Mouse (Mus musculus) hindbrain, embryonic 13.5 days (tissue): Measurements from ENCODE around the gene St3gal4. TPM values are rescaled to one million over a fixed set of nuclear protein-coding genes. Genes with fewer than 3 reads are reported as not detected.
A peak's percentile ranks its signal among the peaks of the same experiment; 100 is the strongest.

Experiments
- ATAC-seq: fragments of 200-750 bp; cut with Nextera tagmentation; 2 replicates; pipeline ENCODE4 v1.8.0; 2017; ENCODE audit warnings: moderate TSS enrichment; ENCODE audit not compliant: low FRiP score
- H3K27ac ChIP-seq: fragments of 300-500 bp; sonication (generic); 2 replicates; pipeline ENCODE4 v1.5.1; 2015; ENCODE audit warnings: inconsistent platforms, mild to moderate bottlenecking, moderate library complexity
- H3K27me3 ChIP-seq: fragments of 300-500 bp; sonication (generic); 2 replicates; pipeline ENCODE4 v1.6.1; 2015; ENCODE audit warnings: mild to moderate bottlenecking, inconsistent platforms
- H3K36me3 ChIP-seq: fragments of 300-500 bp; sonication (generic); 2 replicates; pipeline ENCODE4 v1.6.1; 2015; ENCODE audit warnings: mild to moderate bottlenecking, inconsistent platforms
- H3K4me1 ChIP-seq: fragments of 300-500 bp; sonication (generic); replicated peaks from 2 replicates; pipeline ENCODE4 v1.6.1; 2015; ENCODE audit warnings: inconsistent platforms
- H3K4me2 ChIP-seq: fragments of 300-500 bp; sonication (generic); 2 replicates; pipeline ENCODE4 v1.6.1; 2015; ENCODE audit warnings: inconsistent platforms, mild to moderate bottlenecking, moderate library complexity
- H3K4me3 ChIP-seq: fragments of 300-500 bp; sonication (generic); 2 replicates; pipeline ENCODE4 v1.5.1; 2015; ENCODE audit warnings: mild to moderate bottlenecking, inconsistent platforms
- H3K9ac ChIP-seq: fragments of 300-500 bp; sonication (generic); 2 replicates; pipeline ENCODE4 v1.6.1; 2015; ENCODE audit warnings: mild to moderate bottlenecking, inconsistent platforms
- H3K9me3 ChIP-seq: fragments of 300-500 bp; sonication (generic); 2 replicates; pipeline ENCODE4 v1.6.1; 2016; ENCODE audit warnings: inconsistent platforms
- WGBS: fragments of 180-500 bp; shearing (Covaris S2); methylation state at CpG from one replicate; pipeline ENCODE4 v1.1.7; 2015; 5-methylcytosine and 5-hydroxymethylcytosine counted together
- polyA plus RNA-seq: library from polyadenylated mRNA; unstranded; fragments of >200 nt; fragmentation: Nextera tagmentation; extraction: Ambion mirVana; gene quantifications from 2 replicates; pipeline ENCODE4 v1.2.1, GENCODE M21; 2015

Gene St3gal4
- polyA plus RNA-seq, 1 experiment from 2014 or later, result 9.8 TPM

DNA sequence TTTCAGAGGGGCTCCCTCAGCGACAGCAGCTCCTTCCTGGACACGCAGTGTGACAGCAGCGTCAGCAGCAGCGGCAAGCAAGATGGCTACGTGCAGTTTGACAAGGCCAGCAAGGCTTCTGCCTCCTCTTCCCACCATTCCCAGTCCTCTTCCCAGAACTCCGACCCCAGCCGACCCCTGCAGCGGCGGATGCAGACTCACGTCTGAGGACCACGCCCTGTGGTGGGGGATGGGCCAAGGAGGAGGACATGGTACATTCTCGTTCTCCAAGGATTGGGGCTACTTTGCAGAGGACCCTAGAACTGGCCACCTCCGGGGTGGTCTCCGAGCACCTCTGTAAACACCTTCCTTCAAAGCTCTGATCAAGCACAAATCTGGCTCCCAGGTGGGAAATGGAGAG is 84.0 kb downstream of the St3gal4 start:
- 0 out of 2 replicates have a peak, but pooled peaks cover 3% of the 10 kb centered on the region for H3K27me3 ChIP-seq
- 58% methylated on average over 14 of the region's 14 CpGs for WGBS
- ATAC-seq, result no peak

DNA sequence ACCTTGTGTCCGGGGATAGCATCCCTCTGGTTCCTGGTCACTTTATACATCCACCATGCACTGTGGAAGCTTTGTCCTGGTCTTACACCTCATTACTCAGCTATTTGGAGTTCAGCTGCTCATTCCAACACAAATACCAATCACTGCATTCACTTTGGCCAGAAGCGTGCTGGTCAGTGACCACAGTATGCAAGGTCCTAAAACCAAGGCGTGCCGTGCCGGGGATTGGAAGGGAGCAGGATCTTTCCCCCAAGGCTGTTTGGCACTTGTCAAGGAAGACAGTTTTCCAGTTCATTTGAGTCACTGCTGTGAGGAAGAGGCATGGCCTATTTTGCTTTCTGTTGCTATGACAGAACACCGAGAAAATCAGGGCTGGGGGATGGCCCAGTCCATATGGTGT is 86.6 kb downstream of the St3gal4 start:
- H3K4me2 ChIP-seq, result no peak overlapping the region
- no peak overlapping the region for H3K27ac ChIP-seq
- WGBS, result 61% methylated on average over 6 of the region's 6 CpGs
- peaks cover 15% of the 10 kb centered on the region; the same call in 1 of the 2 replicates for H3K36me3 ChIP-seq
- H3K27me3 ChIP-seq, result 0 out of 2 replicates have a peak, but pooled peaks cover 9% of the 10 kb centered on the region
- no peak overlapping the region for H3K9ac ChIP-seq
- peaks cover 9% of the 10 kb centered on the region; the same call in 1 of the 2 replicates for H3K4me1 ChIP-seq
- no peaks in the 10 kb centered on the region for H3K9me3 ChIP-seq
- no peak for ATAC-seq
- no peak overlapping the region for H3K4me3 ChIP-seq

More for the DNA sequence above, 84.0 kb downstream of the St3gal4 start:
- H3K9ac ChIP-seq, result no peak overlapping the region
- H3K36me3 ChIP-seq, result peaks cover 12% of the 10 kb centered on the region; the same call in 1 of the 2 replicates
- no peaks in the 10 kb centered on the region for H3K9me3 ChIP-seq
- H3K4me3 ChIP-seq, result no peak overlapping the region
- no peak overlapping the region for H3K4me2 ChIP-seq
- no peak overlapping the region for H3K27ac ChIP-seq
- peaks cover 12% of the 10 kb centered on the region; the same call in 1 of the 2 replicates for H3K4me1 ChIP-seq

DNA sequence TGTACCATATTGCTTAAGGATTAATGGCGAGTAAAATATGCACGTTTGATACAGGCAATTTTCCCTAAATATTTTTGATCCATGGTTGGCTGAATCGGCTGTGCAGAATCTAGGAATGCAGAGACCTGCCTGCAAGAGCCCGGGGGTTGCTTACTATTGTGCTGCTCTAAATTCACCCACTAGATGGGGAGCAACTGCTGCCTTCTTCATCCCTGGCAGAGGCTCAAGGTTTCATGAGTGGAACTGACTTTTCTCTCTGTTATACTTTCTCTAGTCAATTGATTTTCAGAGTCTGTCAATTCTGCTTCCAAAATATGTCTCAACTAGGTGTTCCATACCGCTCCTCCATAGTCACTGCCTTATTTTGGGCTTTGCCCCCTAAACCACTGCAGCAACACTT is 88.2 kb downstream of the St3gal4 start:
- 72% methylated on average over 5 of the region's 5 CpGs for WGBS
- no peaks in the 10 kb centered on the region for H3K9me3 ChIP-seq
- H3K4me2 ChIP-seq, result no peak overlapping the region
- H3K36me3 ChIP-seq, result peaks cover 12% of the 10 kb centered on the region; the same call in 1 of the 2 replicates
- no peak overlapping the region for H3K4me3 ChIP-seq
- H3K27ac ChIP-seq, result no peak overlapping the region
- peaks cover 9% of the 10 kb centered on the region; the same call in 1 of the 2 replicates for H3K4me1 ChIP-seq
- no peak for ATAC-seq
- H3K27me3 ChIP-seq, result peaks cover 10% of the 10 kb centered on the region; the same call in 1 of the 2 replicates
- H3K9ac ChIP-seq, result no peak overlapping the region

DNA sequence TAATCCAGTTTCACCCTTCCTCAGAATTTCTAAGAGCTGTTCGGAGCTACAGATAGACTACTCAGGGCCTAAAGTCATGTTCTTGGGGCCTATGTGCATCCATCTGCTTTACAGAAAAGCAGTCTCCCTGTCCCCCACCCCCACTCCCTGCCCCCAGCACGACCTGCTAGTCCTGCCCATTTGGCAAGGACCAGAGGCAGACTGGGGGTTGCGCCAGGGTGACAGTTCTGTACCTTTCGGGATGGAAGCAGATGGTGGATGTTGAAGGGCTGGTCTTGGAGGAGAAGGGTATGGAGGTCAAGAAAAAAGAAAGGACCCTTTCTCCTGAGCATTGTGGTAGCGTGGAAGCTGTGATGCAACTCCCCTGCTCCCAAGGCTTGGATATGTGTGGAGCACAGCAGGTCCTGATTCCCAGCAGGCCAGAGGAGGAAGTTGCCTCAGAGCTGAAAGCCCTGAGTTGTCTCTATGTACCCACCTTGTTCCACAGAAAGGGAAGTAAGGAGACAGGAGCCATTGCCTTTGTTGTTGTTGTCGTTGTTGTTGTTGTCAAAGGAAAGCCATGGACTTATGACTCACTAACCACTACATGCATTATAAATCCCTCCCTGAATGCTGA is 91.6 kb downstream of the St3gal4 start:
- ATAC-seq, result no peak
- Histone ChIP-seq H3K9me3 (no peaks in the 10 kb centered on the region), H3K4me3 (no peak overlapping the region), H3K4me2 (no peak overlapping the region), H3K4me1 (peaks cover 20% of the 10 kb centered on the region), H3K27me3 (peaks cover 22% of the 10 kb centered on the region), H3K9ac (no peak overlapping the region), H3K36me3 (0 out of 2 replicates have a peak, but pooled peaks cover 3% of the 10 kb centered on the region), H3K27ac (no peak overlapping the region)
- WGBS, result 85% methylated on average over 6 of the region's 6 CpGs

DNA sequence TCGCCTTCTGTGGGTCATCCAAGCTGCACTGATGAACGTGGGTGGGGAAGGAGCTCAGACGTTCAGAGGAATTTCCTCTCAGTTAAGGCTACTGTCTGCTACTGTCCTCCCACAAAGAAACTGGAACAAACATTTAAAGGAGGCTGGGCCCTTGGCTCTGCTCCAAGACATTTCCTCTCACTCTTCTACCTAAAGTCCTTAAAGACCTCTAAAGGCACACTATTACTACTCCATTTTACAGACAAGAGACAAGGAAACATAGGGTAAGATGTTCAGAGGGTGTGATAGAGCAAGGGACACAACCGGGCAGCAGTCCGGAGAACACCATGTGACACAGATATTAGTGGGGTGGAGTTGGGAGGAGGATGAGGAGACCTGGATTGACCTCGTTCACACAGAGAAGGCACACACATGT is 92.2 kb downstream of the St3gal4 start:
- H3K27ac ChIP-seq, result no peak overlapping the region
- no peaks in the 10 kb centered on the region for H3K9me3 ChIP-seq
- 0 out of 2 replicates have a peak, but pooled peaks cover 3% of the 10 kb centered on the region for H3K36me3 ChIP-seq
- 59% methylated on average over 6 of the region's 6 CpGs for WGBS
- H3K4me2 ChIP-seq, result no peak overlapping the region
- H3K4me3 ChIP-seq, result no peak overlapping the region
- peaks cover 22% of the 10 kb centered on the region for H3K27me3 ChIP-seq
- ATAC-seq, result no peak
- H3K4me1 ChIP-seq, result peaks cover 17% of the 10 kb centered on the region
- H3K9ac ChIP-seq, result no peak overlapping the region

DNA sequence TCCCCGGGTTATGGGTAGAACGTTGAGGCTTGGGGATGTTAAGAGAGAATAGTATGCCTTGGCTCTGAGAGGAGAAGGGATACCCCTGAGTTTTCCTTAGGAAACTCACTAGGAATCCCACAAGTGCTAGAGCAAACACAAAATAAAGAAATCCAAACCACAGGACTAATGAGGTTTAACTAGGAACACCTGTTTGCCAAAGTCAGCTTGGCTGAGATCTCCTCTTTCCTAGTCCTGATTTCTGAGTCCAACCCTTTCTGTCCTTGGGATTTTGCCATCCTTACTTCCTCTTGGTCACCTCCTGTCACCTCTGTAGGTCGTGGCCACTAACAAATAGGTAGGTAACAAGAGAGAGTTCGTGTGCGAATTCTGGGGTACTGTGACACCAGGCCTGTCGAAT is 92.8 kb downstream of the St3gal4 start:
- H3K27me3 ChIP-seq, result peaks cover 22% of the 10 kb centered on the region
- peaks cover 12% of the 10 kb centered on the region for H3K4me1 ChIP-seq
- no peak overlapping the region for H3K4me3 ChIP-seq
- no peak overlapping the region for H3K9ac ChIP-seq
- no peaks in the 10 kb centered on the region for H3K9me3 ChIP-seq
- 0 out of 2 replicates have a peak, but pooled peaks cover 3% of the 10 kb centered on the region for H3K36me3 ChIP-seq
- H3K27ac ChIP-seq, result no peak overlapping the region
- WGBS, result 86% methylated on average over 6 of the region's 6 CpGs
- no peak overlapping the region for H3K4me2 ChIP-seq
- ATAC-seq, result no peak

GRCm38 (mm10) chr9:35024591-35025496 is 94.2 kb downstream of the St3gal4 start:
- Histone ChIP-seq H3K27ac (no peak overlapping the region), H3K9ac (peak overlapping the region; percentile 60), H3K9me3 (no peaks in the 10 kb centered on the region), H3K36me3 (0 out of 2 replicates have a peak, but pooled peaks cover 3% of the 10 kb centered on the region), H3K4me2 (peak overlapping the region; percentile 50), H3K27me3 (peaks cover 27% of the 10 kb centered on the region), H3K4me3 (peak overlapping the region; percentile 29), H3K4me1 (peaks cover 12% of the 10 kb centered on the region)
- WGBS, result 4% methylated on average over 25 of the region's 25 CpGs
- ATAC-seq, result peak; percentile 29; the same call in 1 of the 2 replicates

DNA sequence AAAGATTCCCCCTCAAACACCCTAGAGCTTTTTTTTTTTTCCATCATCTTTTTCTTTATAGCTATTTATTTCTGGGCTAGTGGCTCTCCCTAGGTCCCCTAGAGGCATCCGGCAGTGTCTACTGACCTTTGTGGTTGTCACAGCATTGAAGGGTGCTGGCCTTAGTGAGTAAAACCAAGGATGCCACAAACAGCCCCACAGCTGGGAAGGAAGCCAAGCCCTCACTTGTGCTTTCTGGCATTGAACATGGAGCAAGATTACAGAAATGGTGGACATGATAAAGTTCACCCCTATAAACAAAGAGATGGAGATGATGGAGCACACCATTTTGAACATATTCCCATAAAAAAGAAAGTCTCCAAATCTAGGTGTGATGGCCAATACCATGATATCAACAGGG is 97.3 kb downstream of the St3gal4 start:
- Histone ChIP-seq H3K9ac (no peak overlapping the region), H3K4me2 (no peak overlapping the region), H3K4me1 (peaks cover 38% of the 10 kb centered on the region), H3K9me3 (no peaks in the 10 kb centered on the region), H3K4me3 (no peak overlapping the region), H3K27me3 (peaks cover 20% of the 10 kb centered on the region), H3K27ac (no peak overlapping the region), H3K36me3 (no peaks in the 10 kb centered on the region)
- WGBS, result 85% methylated on average over 1 of the region's 1 CpGs
- ATAC-seq, result no peak

DNA sequence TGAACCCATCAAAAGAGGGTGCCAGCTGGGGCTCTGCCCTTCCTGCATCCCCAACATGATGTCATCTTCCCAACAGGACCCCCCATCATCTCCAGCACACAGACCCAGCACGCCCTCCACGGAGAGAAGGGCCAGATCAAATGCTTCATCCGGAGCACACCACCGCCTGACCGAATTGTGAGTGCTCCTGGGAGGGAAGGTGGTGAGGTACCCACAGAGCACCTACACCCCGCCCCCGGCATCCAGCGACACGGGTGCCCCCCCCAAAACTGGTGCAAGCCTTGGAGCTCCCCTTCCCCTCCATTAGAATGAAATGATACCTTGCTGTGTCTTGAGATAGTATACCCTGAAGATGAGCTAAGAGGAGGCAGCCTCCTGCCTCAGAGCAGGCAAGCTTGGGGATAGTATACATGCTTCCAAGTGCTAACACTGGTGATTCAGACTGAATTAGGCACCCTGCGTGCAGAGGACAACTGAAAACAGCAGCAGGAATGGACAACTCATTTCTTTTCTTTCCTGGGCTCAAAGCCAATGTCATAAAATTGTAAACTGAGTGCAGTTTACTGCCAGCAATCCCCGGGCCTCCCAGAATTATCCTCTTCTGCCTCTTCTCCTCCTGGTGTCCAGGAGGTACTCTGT is 98.9 kb downstream of the St3gal4 start:
- WGBS, result 58% methylated on average over 11 of the region's 11 CpGs
- H3K36me3 ChIP-seq, result no peaks in the 10 kb centered on the region
- no peak overlapping the region for H3K9ac ChIP-seq
- no peaks in the 10 kb centered on the region for H3K9me3 ChIP-seq
- H3K4me2 ChIP-seq, result no peak overlapping the region
- H3K4me1 ChIP-seq, result peaks cover 36% of the 10 kb centered on the region
- H3K27me3 ChIP-seq, result peaks cover 15% of the 10 kb centered on the region; the same call in 1 of the 2 replicates
- H3K27ac ChIP-seq, result no peak overlapping the region
- H3K4me3 ChIP-seq, result no peak overlapping the region
- no peak for ATAC-seq

- H3K27me3 ChIP-seq, result peaks cover 14% of the 10 kb centered on the region; the same call in 1 of the 2 replicates
- H3K4me3 ChIP-seq, result no peak overlapping the region
- 11% methylated on average over 3 of the region's 3 CpGs for WGBS
- H3K9ac ChIP-seq, result no peak overlapping the region
- H3K4me1 ChIP-seq, result peaks cover 28% of the 10 kb centered on the region
- ATAC-seq, result peak; percentile 37
- no peak overlapping the region for H3K27ac ChIP-seq
- no peaks in the 10 kb centered on the region for H3K36me3 ChIP-seq
- H3K4me2 ChIP-seq, result no peak overlapping the region
- no peaks in the 10 kb centered on the region for H3K9me3 ChIP-seq
These were observed 99.7 kb downstream of the St3gal4 start for GRCm38 (mm10) chr9:35019372-35019771.

DNA sequence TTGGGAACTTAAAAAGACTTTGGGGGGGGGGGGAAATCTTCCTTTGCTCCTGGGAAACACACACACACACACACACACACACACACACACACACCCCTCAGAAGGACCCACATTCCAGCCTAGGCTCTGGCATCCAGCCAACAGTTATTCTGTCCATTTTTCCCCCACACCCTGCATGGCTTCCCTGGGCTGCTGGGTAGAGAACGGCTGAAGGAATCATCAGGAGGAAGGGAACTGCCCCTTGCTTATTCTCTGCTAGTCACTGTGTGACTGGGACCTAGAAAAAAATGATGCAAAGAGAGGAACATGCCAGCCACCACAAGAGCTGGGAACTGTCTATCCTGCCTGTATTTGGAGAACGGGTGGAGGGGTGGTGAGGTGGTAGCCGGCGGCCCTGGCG is 101.0 kb downstream of the St3gal4 start:
- Histone ChIP-seq H3K36me3 (no peaks in the 10 kb centered on the region), H3K4me2 (peak overlapping the region; percentile 40; the same call in 1 of the 2 replicates), H3K27ac (0 out of 2 replicates have a peak overlapping the region, but pooled peaks have one; percentile 60), H3K4me3 (no peak overlapping the region), H3K9ac (no peak overlapping the region; the same call in 1 of the 2 replicates), H3K4me1 (peaks cover 27% of the 10 kb centered on the region), H3K27me3 (peaks cover 9% of the 10 kb centered on the region; the same call in 1 of the 2 replicates), H3K9me3 (no peaks in the 10 kb centered on the region)
- ATAC-seq, result peak; percentile 18; the same call in 1 of the 2 replicates
- 61% methylated on average over 5 of the region's 5 CpGs for WGBS
